Mouse (Mus musculus) frontal cortex, postnatal 25 days (tissue): ENCODE measurements at regions not wholly inside any gene's neighbourhood (a gene's known extent, or its start where the extent isn't known, plus 50 kb on each side); places are given as distances from the start of the nearest gene placed in this dataset.

Experiments
- DNase-seq, 2 experiments: peaks; one replicate each; pipeline ENCODE4 v3.0.0; 2022; ENCODE audit warnings: low spot score in 2 of 2

- no peak for DNase-seq
Observed at GRCm38 (mm10) chr3:41307400-41308028, 224.7 kb upstream of the Pgrmc2 start.

- no peak for DNase-seq
Observed at GRCm38 (mm10) chr3:41302805-41303204, 220.0 kb upstream of the Pgrmc2 start.

DNA sequence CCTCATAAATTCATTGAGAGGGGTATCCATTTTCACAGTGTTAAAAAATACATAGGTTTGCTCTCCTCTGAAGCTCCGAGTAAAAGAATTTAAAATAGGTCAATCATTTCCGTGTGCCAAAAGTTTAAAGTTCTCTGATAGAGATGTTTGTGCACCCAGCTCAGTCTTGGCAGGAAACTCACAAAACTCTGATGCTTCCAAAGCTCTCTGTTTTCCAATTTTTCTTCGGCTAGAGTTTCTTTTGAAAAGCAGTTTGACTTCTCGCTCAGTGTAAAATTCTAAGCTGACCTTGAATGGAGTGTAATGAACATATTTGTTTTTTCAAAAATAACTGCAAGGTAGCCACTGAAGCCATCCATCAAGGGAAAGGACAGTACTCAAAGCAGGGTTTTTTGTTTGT, 215.9 kb upstream of the Pgrmc2 start:
- no peak for DNase-seq

- DNase-seq, result no peak
Observed at GRCm38 (mm10) chr3:41296152-41296809, 213.4 kb upstream of the Pgrmc2 start.

- DNase-seq, result no peak
Observed at GRCm38 (mm10) chr3:41295150-41295549, 212.3 kb upstream of the Pgrmc2 start.

DNA sequence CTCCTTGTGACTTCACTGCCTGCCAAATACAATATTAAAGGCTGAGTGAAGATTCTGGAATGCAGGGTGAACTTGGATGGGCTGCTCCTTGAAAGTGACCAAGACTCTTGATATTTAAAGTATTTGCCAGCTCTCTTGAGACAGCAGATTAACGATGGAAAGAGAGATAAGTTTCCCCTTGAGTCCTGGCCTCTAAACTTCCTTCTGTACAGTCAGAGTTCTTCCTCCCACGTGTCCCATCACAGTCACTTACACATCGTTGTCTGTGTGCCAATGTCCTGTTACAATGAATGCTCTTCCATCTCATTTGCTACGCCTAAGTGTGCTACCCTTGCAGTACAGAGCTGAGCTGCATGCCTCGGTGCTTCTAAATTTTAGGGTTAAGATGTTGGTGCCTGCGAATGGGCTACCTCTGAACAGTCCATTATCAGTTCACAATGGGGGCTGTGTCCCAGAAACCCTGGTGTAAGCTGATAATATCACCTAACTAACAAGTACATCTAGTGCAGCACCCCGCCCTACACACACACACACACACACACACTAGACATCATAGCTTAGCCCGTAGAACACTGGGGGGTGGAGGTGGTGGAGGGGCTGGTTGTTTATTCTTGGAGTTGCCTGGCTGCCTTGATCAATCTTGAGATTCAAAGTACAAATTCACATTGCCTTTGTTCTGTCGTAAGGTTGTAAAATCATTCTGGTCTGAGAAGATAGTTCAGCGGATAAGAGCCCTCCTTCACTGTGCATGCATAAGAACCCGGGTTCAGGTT, 207.9 kb upstream of the Pgrmc2 start:
- DNase-seq, result no peak

GRCm38 (mm10) chr3:41288735-41289134, 205.9 kb upstream of the Pgrmc2 start:
- DNase-seq, result no peak

- no peak for DNase-seq
Observed at GRCm38 (mm10) chr3:41288066-41288465, 205.2 kb upstream of the Pgrmc2 start.

- DNase-seq, result no peak
Observed at GRCm38 (mm10) chr3:41285336-41285735, 202.5 kb upstream of the Pgrmc2 start.

DNA sequence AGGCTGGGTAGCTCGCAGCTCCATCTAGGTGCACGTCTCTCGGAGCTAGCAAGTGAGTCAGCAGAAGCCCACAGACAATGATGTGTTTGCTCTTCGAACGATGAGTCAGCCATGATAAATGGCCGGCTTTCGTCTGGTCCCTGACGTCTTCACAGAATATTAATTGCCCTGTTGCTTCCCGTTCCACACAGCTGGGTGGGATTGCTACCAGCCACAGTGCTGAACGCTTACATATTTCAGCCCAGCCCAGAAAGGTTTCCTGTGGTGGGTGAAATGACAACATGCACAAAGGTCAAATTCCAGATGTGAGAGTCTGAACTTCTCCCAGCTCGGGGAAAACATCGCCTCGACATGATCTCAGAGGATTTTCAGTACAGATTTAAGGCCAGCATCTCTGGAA, 202.1 kb upstream of the Pgrmc2 start:
- no peak for DNase-seq

DNA sequence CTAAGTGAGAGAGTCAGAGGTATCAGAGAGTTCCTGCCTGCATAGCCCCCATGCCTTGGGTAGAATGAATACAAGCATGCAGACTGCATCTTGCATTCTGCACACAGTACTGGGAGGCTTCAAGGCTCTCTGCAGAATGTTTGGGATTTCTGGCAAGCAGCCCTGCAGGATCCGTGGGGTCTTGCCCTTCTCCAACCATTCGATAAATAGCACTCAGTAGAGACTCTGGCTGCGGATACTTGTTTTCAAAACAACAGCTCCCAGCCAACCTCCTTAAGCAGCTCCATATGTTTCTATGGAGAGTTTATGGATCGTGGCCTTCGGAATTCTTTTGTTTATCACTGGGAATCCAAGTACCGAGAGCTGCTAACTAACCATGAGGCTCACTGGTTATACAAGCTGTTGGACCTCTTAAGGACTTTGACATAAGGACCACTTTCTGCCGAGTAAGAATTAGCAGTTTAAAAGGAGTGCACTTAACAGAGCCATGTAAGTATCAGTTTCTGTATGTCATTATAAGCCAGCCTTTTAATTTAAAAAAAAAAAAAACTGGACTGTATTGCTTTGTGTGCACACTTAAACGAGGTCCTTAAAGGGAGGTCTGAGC, 199.7 kb upstream of the Pgrmc2 start:
- no peak for DNase-seq

GRCm38 (mm10) chr3:41276096-41276495, 193.2 kb upstream of the Pgrmc2 start:
- no peak for DNase-seq

DNA sequence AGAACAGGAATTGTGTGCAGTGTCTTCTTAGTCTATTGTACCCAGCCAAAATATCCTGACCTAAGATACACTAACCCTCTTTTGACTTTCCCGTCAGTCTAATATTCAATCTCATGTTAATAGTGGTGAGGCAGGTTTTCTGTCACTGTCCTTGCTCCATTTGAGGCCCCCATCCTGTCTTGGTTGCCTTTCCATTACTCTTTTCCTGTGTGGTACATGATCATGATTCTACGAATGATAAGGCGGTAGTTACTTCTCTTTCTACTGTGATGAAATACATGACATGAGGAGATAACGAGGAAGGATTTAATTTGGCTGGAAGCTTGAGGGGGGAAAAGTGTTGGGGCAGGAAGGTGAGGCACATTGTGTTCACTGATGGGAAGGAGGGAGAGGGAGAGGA, 185.7 kb upstream of the Pgrmc2 start:
- no peak for DNase-seq

GRCm38 (mm10) chr3:41266216-41266615, 183.4 kb upstream of the Pgrmc2 start:
- no peak for DNase-seq

DNA sequence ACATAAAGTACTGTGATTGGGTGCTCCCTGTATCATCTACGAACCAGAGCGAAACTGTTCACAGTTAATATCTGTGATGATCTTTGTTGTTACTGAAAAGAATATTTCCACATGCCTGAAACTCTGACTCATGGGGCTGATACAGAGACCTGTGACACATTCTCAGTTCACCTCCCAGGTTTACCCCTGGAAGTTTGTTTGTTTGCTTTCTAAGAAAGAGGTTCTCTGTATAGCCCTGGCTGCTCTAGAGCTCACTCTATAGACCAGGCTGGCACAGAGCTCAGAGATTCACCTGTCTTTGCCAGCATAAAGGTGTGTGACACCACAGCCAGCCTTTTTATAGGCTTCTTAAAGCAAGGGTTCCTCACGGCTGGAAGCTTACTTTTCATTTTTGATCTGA, 182.6 kb upstream of the Pgrmc2 start:
- no peak for DNase-seq

GRCm38 (mm10) chr3:41258291-41258690, 175.4 kb upstream of the Pgrmc2 start:
- no peak for DNase-seq

GRCm38 (mm10) chr3:41244960-41245359, 162.1 kb upstream of the Pgrmc2 start:
- no peak for DNase-seq

DNA sequence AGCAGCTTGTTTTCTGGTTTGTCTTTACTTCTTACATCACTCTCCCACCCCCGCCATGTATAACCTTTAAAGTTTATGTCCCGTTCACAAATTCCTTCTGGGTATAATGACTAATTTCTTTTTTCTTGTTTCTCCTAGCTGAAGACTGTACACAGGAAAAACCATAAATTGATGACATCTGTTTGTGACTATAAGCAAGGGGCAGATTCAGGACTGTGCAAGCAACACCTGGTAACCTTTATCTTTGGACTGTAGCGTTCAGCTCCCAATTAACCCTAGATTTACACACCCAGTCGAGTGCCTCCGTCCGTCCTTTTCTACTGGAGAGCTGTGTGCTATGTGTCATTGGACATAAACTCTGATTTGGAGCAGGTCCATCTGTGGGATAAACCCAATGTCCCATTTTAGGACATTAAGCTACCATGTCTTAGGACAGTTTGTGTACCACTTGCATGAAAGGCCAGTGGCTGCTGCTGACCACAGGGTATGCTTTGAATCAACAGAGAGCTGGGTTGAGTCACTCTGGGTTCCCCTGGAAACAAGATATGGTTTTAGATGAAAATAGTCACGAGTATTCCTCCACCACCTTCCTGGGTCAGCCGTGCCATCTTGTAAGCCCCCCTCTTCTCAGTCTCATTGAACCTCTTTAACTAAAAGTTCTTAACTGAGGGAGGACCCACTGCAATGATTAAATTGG, 159.2 kb upstream of the Pgrmc2 start:
- no peak for DNase-seq

- DNase-seq, result no peak
Observed at GRCm38 (mm10) chr3:41239801-41240200, 157.0 kb upstream of the Pgrmc2 start.

DNA sequence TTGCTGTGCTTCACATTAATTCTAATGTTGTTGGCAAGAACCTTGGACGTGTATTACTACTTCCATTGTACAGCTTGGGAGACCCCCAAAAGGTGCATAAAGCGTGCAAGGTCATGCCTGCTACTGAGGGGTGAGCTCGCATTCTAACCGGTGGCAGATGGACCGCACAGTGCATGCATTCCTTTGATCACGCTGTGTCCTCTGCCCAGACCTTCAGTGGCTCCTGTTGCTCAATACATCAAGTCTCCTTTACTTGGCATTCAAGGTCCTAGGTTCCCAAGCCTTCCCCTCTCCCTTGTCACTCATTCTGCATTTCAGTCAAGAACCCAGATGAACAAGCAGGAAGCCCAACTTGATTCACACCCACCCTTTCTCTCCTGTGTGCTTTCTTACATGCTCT, 156.4 kb upstream of the Pgrmc2 start:
- DNase-seq, result no peak

DNA sequence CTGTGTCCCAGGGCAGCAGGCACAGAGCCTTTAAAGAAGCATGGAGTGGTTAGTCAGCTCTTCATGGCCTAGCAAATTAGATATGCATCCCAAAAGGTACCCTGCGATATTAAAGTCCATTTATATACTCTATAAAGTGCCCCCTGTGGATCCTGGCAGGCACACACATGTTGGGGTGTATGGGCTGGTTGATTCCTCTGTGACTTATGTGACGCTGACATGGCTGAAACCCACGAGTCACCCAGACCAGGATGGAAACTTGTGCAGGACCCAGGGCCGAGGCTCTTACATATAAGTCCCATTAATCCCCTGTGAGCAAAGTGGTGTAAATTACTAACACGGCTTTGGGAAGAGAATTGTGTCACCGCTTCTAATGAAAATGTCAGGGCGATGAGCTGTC, 155.2 kb upstream of the Pgrmc2 start:
- no peak for DNase-seq

DNA sequence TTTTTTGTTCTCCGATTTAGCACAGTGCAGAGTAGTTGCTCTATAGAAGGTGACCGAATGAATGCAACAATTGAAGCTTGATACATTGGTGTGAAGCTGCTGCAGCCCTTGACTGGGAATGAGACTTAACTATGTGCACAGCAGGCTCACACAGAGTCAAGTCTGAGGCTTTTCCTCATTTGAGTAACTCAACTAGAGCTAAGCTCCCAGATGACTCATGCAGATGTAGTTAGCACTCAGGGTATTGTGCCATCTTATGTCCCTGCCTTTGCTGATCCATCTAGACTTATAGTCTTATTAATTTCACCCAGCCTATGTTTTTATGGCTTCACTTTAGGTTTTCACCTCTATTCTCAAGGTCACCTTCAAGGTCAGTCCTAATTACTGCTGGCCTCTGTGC, 152.8 kb upstream of the Pgrmc2 start:
- no peak for DNase-seq
